Comparison of ENCODE assay signal across 8 mouse cellular contexts in genomic region chr12:99407318-99407716, GRCm38 (mm10).
A peak's percentile ranks its signal among the peaks of the same experiment; 100 is the strongest.
DNase-seq lines count a peak whose midpoint lies in the region; ATAC-seq lines count a peak whose summit lies in the region.

No protein-coding gene starts in this region.

- peaks cover 43% of the 10 kb centered on the region for H3K4me1 ChIP-seq in erythroblast, embryonic 14.5 days (ENCODE audit: control insufficient read depth)
- peaks cover 33% of the 10 kb centered on the region for H3K4me1 ChIP-seq in liver, embryonic 12.5 days

- H3K9me3 ChIP-seq in erythroblast, embryonic 14.5 days (ENCODE audit: control insufficient read depth, low read length), result peaks cover 2% of the 10 kb centered on the region; the same call in 1 of the 2 replicates
- peaks cover 5% of the 10 kb centered on the region; the same call in 1 of the 2 replicates for H3K9me3 ChIP-seq in liver, embryonic 12.5 days (replicated peaks)

- H3K27ac ChIP-seq in liver, embryonic 12.5 days, result peak overlapping the region; percentile 23; the same call in 1 of the 2 replicates

- 0 out of 2 replicates have a peak overlapping the region, but pooled peaks have one; percentile 9 for H3K9ac ChIP-seq in liver, embryonic 12.5 days

- DNase-seq in gastrocnemius, adult 18-20 months (ENCODE audit: low spot score), result peak; percentile 37
- DNase-seq in gastrocnemius, postnatal 36 days, result no peak
- DNase-seq in CD4-positive helper T cell, adult 2 months (ENCODE audit: low read depth, low spot score), result peak; percentile 44
- no peak for DNase-seq in urinary bladder, adult 2 months (ENCODE audit: low spot score)
- no peak for DNase-seq in left cerebral cortex, adult 11 months (ENCODE audit: low spot score)
- DNase-seq in spleen, postnatal 36 days (ENCODE audit: low spot score in 2 of 2), result no peak

- peak overlapping the region; percentile 59 for H3K4me2 ChIP-seq in liver, embryonic 12.5 days

- ATAC-seq in liver, embryonic 12.5 days, result no peak

- peaks cover 3% of the 10 kb centered on the region; the same call in 1 of the 2 replicates for H3K36me3 ChIP-seq in erythroblast, embryonic 14.5 days (ENCODE audit: control insufficient read depth)
- H3K36me3 ChIP-seq in liver, embryonic 12.5 days, result no peaks in the 10 kb centered on the region

- WGBS in liver, embryonic 12.5 days (ENCODE audit: insufficient replicate concordance), result 60% methylated on average over 6 of the region's 6 CpGs

- no peaks in the 10 kb centered on the region for H3K27me3 ChIP-seq in erythroblast, embryonic 14.5 days (ENCODE audit: control insufficient read depth)
- no peaks in the 10 kb centered on the region for H3K27me3 ChIP-seq in liver, embryonic 12.5 days (replicated peaks)

- intact Hi-C loops in gastrocnemius, postnatal 36 days (cut with DNase I), result no loop called here

- peak overlapping the region; percentile 63 for H3K4me3 ChIP-seq in erythroblast, embryonic 14.5 days (replicated peaks)
- H3K4me3 ChIP-seq in liver, embryonic 12.5 days, result peak overlapping the region; percentile 37

Comparison
In these comparisons a context has a peak if more than half of its experiments do, and no peak if none do; other contexts are left out.
1. DNase-seq: peak in gastrocnemius, adult 18-20 months (single experiment) and CD4-positive helper T cell, adult 2 months (single experiment); none in gastrocnemius, postnatal 36 days (0 of 2), urinary bladder, adult 2 months (single experiment), left cerebral cortex, adult 11 months (single experiment) and spleen, postnatal 36 days (0 of 2).